Mouse (Mus musculus) urinary bladder, adult 2 months (tissue): Measurements from ENCODE around the gene Lsm7. TPM values are rescaled to one million over a fixed set of nuclear protein-coding genes. Genes with fewer than 3 reads are reported as not detected.

Experiments used
- DNase-seq: peaks from one replicate; pipeline ENCODE4 v3.0.0; 2022; ENCODE audit warnings: low spot score
- polyA plus RNA-seq: library from polyadenylated mRNA; depleted of rRNA; stranded (reverse); fragments of >200 nt; gene quantifications from 2 replicates; pipeline ENCODE4 v1.2.3, GENCODE M21; 2012; rRNA removed

The Lsm7 gene
- 117 and 147 TPM in 2 replicates for polyA plus RNA-seq

- peak; percentile 99 for DNase-seq
Measured at GRCm38 (mm10) chr10:80854913-80855748, at the start of gene Lsm7, which contains the start of gene Sppl2b. TSS of gene Lsm7 (minus strand) at chr10:80855209. TSS of gene Sppl2b (plus strand) at chr10:80855275.

GRCm38 (mm10) chr10:80904709-80905108, 49.7 kb upstream of the Lsm7 start:
- no peak for DNase-seq

- DNase-seq = no peak
Measured at GRCm38 (mm10) chr10:80904004-80904693, 49.1 kb upstream of the Lsm7 start.

GRCm38 (mm10) chr10:80903282-80903681, 48.3 kb upstream of the Lsm7 start:
- no peak for DNase-seq

GRCm38 (mm10) chr10:80902273-80902940, 47.4 kb upstream of the Lsm7 start:
- DNase-seq = no peak

GRCm38 (mm10) chr10:80901409-80902272, 46.6 kb upstream of the Lsm7 start:
- DNase-seq = no peak

GRCm38 (mm10) chr10:80900318-80901247, 45.6 kb upstream of the Lsm7 start, which contains the start of gene Timm13:
TSS of gene Timm13 (minus strand) at chr10:80900969.
- peak; percentile 85 for DNase-seq

- no peak for DNase-seq
Measured at GRCm38 (mm10) chr10:80899591-80900317, 44.7 kb upstream of the Lsm7 start.

GRCm38 (mm10) chr10:80899074-80899473, 44.1 kb upstream of the Lsm7 start:
- DNase-seq = no peak

GRCm38 (mm10) chr10:80897861-80898510, 43.0 kb upstream of the Lsm7 start:
- DNase-seq = no peak

- DNase-seq = no peak
Measured at GRCm38 (mm10) chr10:80896581-80897485, 41.8 kb upstream of the Lsm7 start.

GRCm38 (mm10) chr10:80895697-80896096, 40.7 kb upstream of the Lsm7 start:
- DNase-seq = no peak

- no peak for DNase-seq
Measured at GRCm38 (mm10) chr10:80895100-80895499, 40.1 kb upstream of the Lsm7 start.

- DNase-seq = no peak
Measured at GRCm38 (mm10) chr10:80887181-80887580, 32.2 kb upstream of the Lsm7 start.

GRCm38 (mm10) chr10:80881301-80881700, 26.3 kb upstream of the Lsm7 start:
- DNase-seq = no peak

GRCm38 (mm10) chr10:80880901-80881300, 25.9 kb upstream of the Lsm7 start:
- DNase-seq = no peak

- no peak for DNase-seq
Measured at GRCm38 (mm10) chr10:80880131-80880641, 25.2 kb upstream of the Lsm7 start.

- DNase-seq = no peak
Measured at GRCm38 (mm10) chr10:80876594-80876993, 21.6 kb upstream of the Lsm7 start.
